Mouse (Mus musculus): Measurements from ENCODE around the gene Carns1.

- no peak for TF ChIP-seq CTCF (IDR thresholded peaks at IDR 0.05; ENCODE audit: insufficient read depth, low read length)
- TF ChIP-seq POLR2A (IDR thresholded peaks at IDR 0.05; ENCODE audit: borderline replicate concordance, extremely low read depth, low read depth, low read length): no peak
Measured at GRCm38 (mm10) chr19:4143759-4144268, 31.5 kb downstream of the Carns1 start, which contains the start of gene Cabp4.
